Mouse (Mus musculus) CH12.LX (cell line): ENCODE results near the gene Klhl33. TPM values are rescaled to one million over a fixed set of nuclear protein-coding genes. Genes with fewer than 3 reads are reported as not detected.
"Not testable (repeated sequence)": the region's sequence is repeated elsewhere in the genome, so short reads cannot be mapped to it uniquely, and the experiment has no call there.

ENCODE experiments used
- DNase-seq: peaks from one replicate; pipeline ENCODE4 v3.0.0-alpha.2; 2013; ENCODE audit errors: extremely low read depth
- H3K27ac ChIP-seq: 2 replicates; pipeline ENCODE4 v1.5.1; 2012; ENCODE audit warnings: low read depth, mild to moderate bottlenecking, control low read depth, moderate library complexity; ENCODE audit not compliant: insufficient read depth
- H3K27me3 ChIP-seq: replicated peaks from 2 replicates; pipeline ENCODE3; 2012; ENCODE audit warnings: inconsistent platforms
- H3K36me3 ChIP-seq, 2 experiments: replicated peaks in 1 of 2; 2 replicates each; pipeline versions ENCODE3 to v1.6.1; 2012; ENCODE audit warnings: inconsistent platforms in 1 of 2, low read length in 1 of 2, mild to moderate bottlenecking in 1 of 2, mixed read lengths in 1 of 2, moderate library complexity in 1 of 2; ENCODE audit not compliant: control insufficient read depth in 1 of 2, insufficient read depth in 1 of 2
- H3K4me1 ChIP-seq, 2 experiments: 2 replicates each; pipeline ENCODE4 v1.6.1; 2012; ENCODE audit warnings: inconsistent platforms in 1 of 2, moderate library complexity in 1 of 2; ENCODE audit not compliant: insufficient read depth in 2 of 2, control insufficient read depth in 1 of 2
- H3K4me2 ChIP-seq: 2 replicates; pipeline ENCODE4 v1.6.1; 2012; ENCODE audit warnings: low read depth, mild to moderate bottlenecking, control low read depth; ENCODE audit not compliant: poor library complexity, insufficient read depth, severe bottlenecking
- H3K4me3 ChIP-seq, 3 experiments: fragments of 150-350 bp in 1 of 3; sonication (generic) in 1 of 3; replicated peaks in 1 of 3; 2 replicates each; pipeline versions ENCODE3 to v1.5.1; 2011 to 2012; ENCODE audit warnings: low read depth in 2 of 3, low read length in 2 of 3, mild to moderate bottlenecking in 2 of 3, moderate library complexity in 2 of 3, control low read depth in 1 of 3, improper control_type of control experiment in 1 of 3, inconsistent platforms in 1 of 3, mixed read lengths in 1 of 3; ENCODE audit not compliant: poor library complexity in 1 of 3
- H3K79me2 ChIP-seq: replicated peaks from 2 replicates; pipeline ENCODE4 v1.6.1; 2012; ENCODE audit warnings: mild to moderate bottlenecking, moderate library complexity; ENCODE audit not compliant: control insufficient read depth, poor library complexity, insufficient read depth, severe bottlenecking; ENCODE audit errors: extremely low read depth
- H3K9ac ChIP-seq: 2 replicates; pipeline ENCODE4 v1.6.1; 2012; ENCODE audit warnings: low read depth, mild to moderate bottlenecking, control low read depth, moderate library complexity; ENCODE audit not compliant: insufficient read depth
- H3K9me3 ChIP-seq: replicated peaks from 2 replicates; pipeline ENCODE3; 2012; ENCODE audit warnings: low read length, inconsistent platforms, mixed read lengths
- BHLHE40 ChIP-seq: IDR thresholded peaks from 2 replicates; pipeline ENCODE4 v1.6.1; 2011; ENCODE audit warnings: mild to moderate bottlenecking, low read depth, low read length, improper control_type of control experiment
- CHD1 ChIP-seq: IDR thresholded peaks from 2 replicates; pipeline ENCODE4 v1.6.1; 2012; ENCODE audit warnings: low read depth, low read length, improper control_type of control experiment, inconsistent platforms
- ELF1 ChIP-seq: IDR thresholded peaks from 2 replicates; pipeline ENCODE4 v1.6.1; 2014; ENCODE audit warnings: low read depth, mild to moderate bottlenecking, inconsistent platforms, low read length, improper control_type of control experiment
- ETS1 ChIP-seq: conservative IDR thresholded peaks from 2 replicates; pipeline ENCODE4 v1.6.1; 2012; ENCODE audit warnings: low read depth, mild to moderate bottlenecking, inconsistent platforms, low read length, improper control_type of control experiment, moderate library complexity
- GABPA ChIP-seq: IDR thresholded peaks from 2 replicates; pipeline ENCODE4 v1.6.1; 2012; ENCODE audit warnings: low read depth, low read length, improper control_type of control experiment, inconsistent platforms; ENCODE audit not compliant: insufficient replicate concordance
- IRF4 ChIP-seq: IDR thresholded peaks from 2 replicates; pipeline ENCODE4 v1.6.1; 2014; ENCODE audit warnings: low read depth, mild to moderate bottlenecking, inconsistent platforms, low read length, improper control_type of control experiment
- JUN ChIP-seq: IDR thresholded peaks from 2 replicates; pipeline ENCODE4 v1.6.1; 2011; ENCODE audit warnings: low read depth, mild to moderate bottlenecking, low read length, improper control_type of control experiment, moderate library complexity; ENCODE audit not compliant: insufficient read depth
- KAT2A ChIP-seq: IDR thresholded peaks from 2 replicates; pipeline ENCODE4 v1.6.1; 2012; ENCODE audit warnings: low read length, improper control_type of control experiment, inconsistent platforms; ENCODE audit not compliant: insufficient replicate concordance
- MAFK ChIP-seq: IDR thresholded peaks from 2 replicates; pipeline ENCODE4 v1.6.1; 2011; ENCODE audit warnings: low read length, improper control_type of control experiment; ENCODE audit not compliant: insufficient replicate concordance
- MEF2A ChIP-seq: IDR thresholded peaks from 2 replicates; pipeline ENCODE4 v1.6.1; 2014; ENCODE audit warnings: low read depth, mild to moderate bottlenecking, inconsistent platforms, low read length, improper control_type of control experiment, borderline replicate concordance
- NRF1 ChIP-seq: IDR thresholded peaks from 2 replicates; pipeline ENCODE4 v1.6.1; 2014; ENCODE audit warnings: low read depth, mild to moderate bottlenecking, inconsistent platforms, low read length, improper control_type of control experiment, moderate library complexity
- POLR2AphosphoS2 ChIP-seq: IDR thresholded peaks from 2 replicates; pipeline ENCODE4 v1.6.1; 2011; ENCODE audit warnings: low read depth, low read length, improper control_type of control experiment
- RAD21 ChIP-seq: IDR thresholded peaks from 2 replicates; pipeline ENCODE4 v1.6.1; 2011; ENCODE audit warnings: low read depth, mild to moderate bottlenecking, low read length, improper control_type of control experiment, moderate library complexity
- RCOR1 ChIP-seq: conservative IDR thresholded peaks from 2 replicates; pipeline ENCODE4 v1.6.1; 2012; ENCODE audit warnings: low read depth, mild to moderate bottlenecking, inconsistent platforms, low read length, improper control_type of control experiment
- SIN3A ChIP-seq: IDR thresholded peaks from 2 replicates; pipeline ENCODE4 v1.6.1; 2012; ENCODE audit warnings: low read length, improper control_type of control experiment, inconsistent platforms
- SMC3 ChIP-seq: IDR thresholded peaks from 2 replicates; pipeline ENCODE4 v1.6.1; 2011; ENCODE audit warnings: low read depth, low read length, improper control_type of control experiment
- TCF12 ChIP-seq: IDR thresholded peaks from 2 replicates; pipeline ENCODE4 v1.6.1; 2014; ENCODE audit warnings: low read depth, mild to moderate bottlenecking, inconsistent platforms, low read length, improper control_type of control experiment
- ZC3H11A ChIP-seq: IDR thresholded peaks from 2 replicates; pipeline ENCODE4 v1.6.1; 2012; ENCODE audit warnings: low read depth, mild to moderate bottlenecking, inconsistent platforms, low read length, improper control_type of control experiment
- ZMIZ1 ChIP-seq: IDR thresholded peaks from 2 replicates; pipeline ENCODE4 v1.6.1; 2012; ENCODE audit warnings: low read depth, mild to moderate bottlenecking, inconsistent platforms, low read length, improper control_type of control experiment
- ZNF384 ChIP-seq: IDR thresholded peaks from 2 replicates; pipeline ENCODE4 v1.6.1; 2012; ENCODE audit warnings: low read depth, low read length, improper control_type of control experiment, inconsistent platforms
- dilution Hi-C: fragments of 300-500 bp; cut with MboI; formaldehyde crosslinking; loops from 2 replicates; pipeline ENCODE4 v1.14.3; 2020; ENCODE audit warnings: low sequenced_read_pairs; ENCODE audit not compliant: extremely low pct_unique_long_range_greater_than_20kb, extremely low pct_ligation_motif_present
- in situ Hi-C: fragments of 300-500 bp; cut with MboI; formaldehyde crosslinking; loops from 3 replicates; pipeline ENCODE4 v1.14.3; 2019; ENCODE audit warnings: low sequenced_read_pairs, low pct_ligation_motif_present, low pct_unique_long_range_greater_than_20kb, mixed read lengths
- polyA plus RNA-seq: library from polyadenylated mRNA; unstranded; fragments of >175 nt; gene quantifications from 2 replicates; pipeline ENCODE4 v1.2.1, GENCODE M21; 2012; ENCODE audit warnings: low read depth; ENCODE audit not compliant: insufficient read length
- total RNA-seq, 2 experiments: library from RNA; depleted of rRNA; stranded (reverse); fragments of 300-350 nt in 1 of 2; fragments of >200 nt in 1 of 2; gene quantifications; 2 replicates each; pipeline ENCODE4 v1.2.3; 2012 to 2014

Klhl33 gene
- total RNA-seq (2012; rRNA removed) (not detected in 2 replicates), total RNA-seq (2014; rRNA removed) (not detected in 2 replicates), polyA plus RNA-seq (not detected in 2 replicates)

DNA sequence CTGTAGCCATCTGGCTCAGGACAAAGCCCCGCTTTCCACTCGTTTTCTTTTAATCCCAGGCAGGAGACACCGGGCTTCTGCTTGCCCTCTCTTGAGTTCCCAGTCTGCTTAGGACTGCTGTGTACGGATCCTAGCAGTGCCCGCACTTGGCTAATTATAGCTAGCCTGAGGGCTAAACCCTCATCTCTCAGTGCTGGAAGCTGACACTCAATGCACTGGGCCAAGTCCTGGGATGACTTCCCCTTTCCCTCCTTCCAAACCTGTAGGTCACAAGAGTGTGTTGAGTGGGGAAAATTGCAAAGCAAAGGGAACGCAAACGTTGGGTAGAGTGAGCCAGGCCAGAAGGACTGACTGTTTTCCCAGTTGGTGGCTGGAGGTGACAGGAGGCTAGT, at the start of gene Klhl33:
TSS of gene Klhl33 (minus strand) at position 134 of the 392 bp plus-strand sequence.
- no peaks in the 10 kb centered on the region for H3K36me3 ChIP-seq
- dilution Hi-C loops = no loop called here
- TF ChIP-seq MEF2A (no peak), GABPA (no peak), RAD21 (no peak), ELF1 (no peak), SMC3 (no peak), ZC3H11A (no peak), ZMIZ1 (no peak), IRF4 (no peak), KAT2A (no peak), ETS1 (no peak), ZNF384 (no peak), JUN (no peak), SIN3A (no peak), POLR2AphosphoS2 (no peak), CHD1 (no peak), TCF12 (no peak), BHLHE40 (no peak), NRF1 (no peak), RCOR1 (no peak), MAFK (no peak)
- no peaks in the 10 kb centered on the region for H3K79me2 ChIP-seq
- no peak within 1 kb of the TSS for H3K4me3 ChIP-seq
- no peak within 1 kb of the TSS for H3K27ac ChIP-seq
- in situ Hi-C loops = no loop called here
- H3K4me2 ChIP-seq = no peak within 1 kb of the TSS
- H3K9ac ChIP-seq = no peak within 1 kb of the TSS
- no peaks in the 10 kb centered on the region for H3K27me3 ChIP-seq
- peaks cover 5% of the 10 kb centered on the region for H3K9me3 ChIP-seq
- DNase-seq = no peak
- peaks cover 4% of the 10 kb centered on the region in 2 experiments for H3K4me1 ChIP-seq

DNA sequence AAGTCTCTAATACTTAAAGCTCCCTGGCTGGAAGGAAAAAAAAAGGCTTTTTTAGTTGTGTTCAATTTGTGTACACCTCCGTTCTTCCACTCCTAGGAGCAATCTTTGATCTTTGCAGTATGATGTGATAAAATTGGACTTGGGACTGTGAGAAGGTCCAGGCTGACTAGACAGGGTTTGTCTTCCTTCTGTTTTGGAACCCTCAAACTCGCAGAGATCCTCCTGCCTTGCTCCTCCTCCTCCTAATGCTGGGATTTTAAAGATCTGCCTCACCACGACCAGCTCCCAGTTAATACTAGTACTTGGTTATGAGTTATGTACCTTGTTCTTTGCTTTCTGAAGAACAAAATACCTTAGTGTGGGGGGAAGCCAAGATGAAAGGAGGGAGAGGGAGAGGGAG, 48.2 kb upstream of the Klhl33 start:
- Histone ChIP-seq H3K9ac (peak overlapping the region; percentile 80), H3K4me2 (peak overlapping the region; percentile 89), H3K4me3 (peak overlapping the region; percentile 53 to 96 (median 74)), H3K36me3 (peaks cover 11 to 15% of the 10 kb centered on the region in 2 experiments)
- in situ Hi-C loops, dilution Hi-C loops, DNase-seq, H3K27ac ChIP-seq, H3K4me1 ChIP-seq, H3K9me3 ChIP-seq, H3K27me3 ChIP-seq, H3K79me2 ChIP-seq: not testable (repeated sequence)
